Mouse (Mus musculus): Measurements from ENCODE around the gene Olfr798. TPM values are rescaled to one million over a fixed set of nuclear protein-coding genes. Genes with fewer than 3 reads are reported as not detected.

Gene Olfr798
- total RNA-seq (2014; rRNA removed; ENCODE audit: low replicate concordance) = not detected in 2 replicates
- polyA plus RNA-seq (2015; fragmentation: Nextera tagmentation; extraction: Ambion mirVana) = not detected in 2 replicates

DNA sequence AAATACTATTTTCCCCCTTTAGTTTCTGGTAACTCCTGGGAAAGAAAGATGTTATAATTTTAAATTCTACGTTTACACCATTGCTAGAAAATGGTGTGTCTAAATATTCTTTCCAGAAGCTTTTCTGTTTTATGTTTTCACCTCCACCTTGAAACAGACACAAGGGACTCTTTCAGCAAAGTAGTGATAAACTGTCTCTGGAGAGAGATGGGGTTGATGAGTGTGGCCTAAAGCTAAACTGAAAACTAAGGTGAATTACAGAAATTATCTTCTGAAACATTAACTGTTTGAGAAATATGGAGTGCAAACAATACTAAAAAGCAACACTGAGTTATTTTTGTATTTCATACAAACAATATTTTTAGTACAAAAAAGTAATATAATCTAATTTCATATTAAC, at the start of gene Olfr798:
Gene Olfr798 (minus strand): TSS at position 101 of the 400 bp plus-strand sequence.
- Histone ChIP-seq H3K36me3 (replicated peaks; ENCODE audit: control insufficient read depth, insufficient read depth, low read length) (no peaks in the 10 kb centered on the region), H3K4me3 (ENCODE audit: low read depth, low read length) (no peak within 1 kb of the TSS), H3K4me2 (ENCODE audit: low read depth, low read length) (no peak within 1 kb of the TSS), H3K9ac (replicated peaks; ENCODE audit: low read depth, low read length) (no peak within 1 kb of the TSS), H3K27me3 (ENCODE audit: control insufficient read depth, insufficient read depth, low read length) (no peaks in the 10 kb centered on the region), H3K27ac (ENCODE audit: low read depth) (no peak within 1 kb of the TSS), H3K4me1 (ENCODE audit: control insufficient read depth, insufficient read depth) (no peaks in the 10 kb centered on the region), H3K9me3 (replicated peaks; ENCODE audit: control insufficient read depth, low read length) (no peaks in the 10 kb centered on the region)
- TF ChIP-seq CTCF (IDR thresholded peaks at IDR 0.05; ENCODE audit: low read depth) = no peak
- TF ChIP-seq EP300 (IDR thresholded peaks at IDR 0.05; ENCODE audit: low read depth) = no peak
- no peak for ATAC-seq (ENCODE audit: insufficient read depth, low read depth)
- WGBS = 72% methylated on average over 1 of the region's 1 CpGs
- DNase-seq (ENCODE audit: low spot score) = no peak

DNA sequence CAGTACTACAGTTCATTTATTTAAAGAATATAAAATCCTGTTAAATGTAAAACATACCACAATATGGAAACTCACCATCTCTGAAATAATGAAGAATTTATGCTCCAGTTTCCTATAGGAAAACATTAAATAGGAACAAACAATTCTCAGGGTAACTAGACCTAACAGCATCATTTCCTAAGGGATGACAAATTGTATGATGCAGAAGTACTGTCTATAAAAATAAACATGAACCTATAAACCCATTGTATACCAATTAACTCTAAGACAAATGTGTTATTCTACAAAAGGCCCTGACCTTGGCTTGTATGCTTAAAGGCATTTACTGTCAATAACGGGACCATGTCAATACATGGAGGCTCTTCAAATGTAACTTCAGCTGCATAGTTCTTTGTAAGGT, 46.0 kb upstream of the Olfr798 start, which contains the start of gene Olfr801:
Gene Olfr801 (minus strand): TSS at position 101 of the 400 bp plus-strand sequence.
- no peaks in the 10 kb centered on the region for H3K9me3 ChIP-seq (replicated peaks; ENCODE audit: control insufficient read depth, low read length)
- no peaks in the 10 kb centered on the region for H3K36me3 ChIP-seq (replicated peaks; ENCODE audit: control insufficient read depth, insufficient read depth, low read length)
- H3K4me1 ChIP-seq (ENCODE audit: control insufficient read depth, insufficient read depth) = no peaks in the 10 kb centered on the region
- H3K27ac ChIP-seq (ENCODE audit: low read depth) = no peak within 1 kb of the TSS
- DNase-seq (ENCODE audit: low spot score) = no peak
- H3K9ac ChIP-seq (replicated peaks; ENCODE audit: low read depth, low read length) = no peak within 1 kb of the TSS
- no peak for TF ChIP-seq CTCF (IDR thresholded peaks at IDR 0.05; ENCODE audit: low read depth)
- TF ChIP-seq EP300 (IDR thresholded peaks at IDR 0.05; ENCODE audit: low read depth) = no peak
- 56% methylated on average over 1 of the region's 1 CpGs for WGBS
- no peak for ATAC-seq (ENCODE audit: insufficient read depth, low read depth)
- H3K4me2 ChIP-seq (ENCODE audit: low read depth, low read length) = no peak within 1 kb of the TSS
- H3K4me3 ChIP-seq (ENCODE audit: low read depth, low read length) = no peak within 1 kb of the TSS
- H3K27me3 ChIP-seq (ENCODE audit: control insufficient read depth, insufficient read depth, low read length) = no peaks in the 10 kb centered on the region

DNA sequence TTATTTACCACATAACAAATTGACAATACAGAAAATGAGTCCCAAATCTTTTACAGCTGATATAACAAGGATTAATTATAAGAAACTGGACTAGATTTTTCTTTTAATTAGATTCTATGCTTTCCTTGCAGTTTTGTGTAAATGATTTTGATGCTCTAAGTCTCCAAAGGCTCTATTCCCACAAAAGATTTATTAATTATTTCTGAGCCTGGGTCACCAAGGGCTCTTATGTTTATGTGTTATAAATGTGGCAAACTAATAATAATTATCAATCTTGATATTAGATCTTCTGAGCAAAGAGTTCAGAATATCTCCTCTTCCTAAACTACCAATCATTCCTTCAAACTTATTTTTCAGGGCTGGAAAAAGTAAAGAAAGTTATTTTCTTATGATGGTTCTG, 29.7 kb upstream of the Olfr798 start, which contains the start of gene Olfr800:
Gene Olfr800 (plus strand): TSS at position 301 of the 400 bp plus-strand sequence.
- Histone ChIP-seq H3K9me3 (replicated peaks; ENCODE audit: control insufficient read depth, low read length) (no peaks in the 10 kb centered on the region), H3K9ac (replicated peaks; ENCODE audit: low read depth, low read length) (no peak within 1 kb of the TSS), H3K4me2 (ENCODE audit: low read depth, low read length) (no peak within 1 kb of the TSS), H3K27me3 (ENCODE audit: control insufficient read depth, insufficient read depth, low read length) (no peaks in the 10 kb centered on the region), H3K27ac (ENCODE audit: low read depth) (no peak within 1 kb of the TSS), H3K4me3 (ENCODE audit: low read depth, low read length) (no peak within 1 kb of the TSS), H3K4me1 (ENCODE audit: control insufficient read depth, insufficient read depth) (no peaks in the 10 kb centered on the region), H3K36me3 (replicated peaks; ENCODE audit: control insufficient read depth, insufficient read depth, low read length) (no peaks in the 10 kb centered on the region)
- DNase-seq (ENCODE audit: low spot score) = no peak
- no peak for TF ChIP-seq EP300 (IDR thresholded peaks at IDR 0.05; ENCODE audit: low read depth)
- TF ChIP-seq CTCF (IDR thresholded peaks at IDR 0.05; ENCODE audit: low read depth) = no peak
- ATAC-seq (ENCODE audit: insufficient read depth, low read depth) = no peak

- H3K36me3 ChIP-seq (replicated peaks; ENCODE audit: control insufficient read depth, insufficient read depth, low read length) = no peaks in the 10 kb centered on the region
- 63% methylated on average over 1 of the region's 1 CpGs for WGBS
- ATAC-seq (ENCODE audit: insufficient read depth, low read depth) (no peak), DNase-seq (ENCODE audit: low spot score) (no peak)
- H3K27ac ChIP-seq (ENCODE audit: low read depth) = no peak overlapping the region
- H3K4me3 ChIP-seq (ENCODE audit: low read depth, low read length) = no peak overlapping the region
- no peaks in the 10 kb centered on the region for H3K9me3 ChIP-seq (replicated peaks; ENCODE audit: control insufficient read depth, low read length)
- H3K9ac ChIP-seq (replicated peaks; ENCODE audit: low read depth, low read length) = no peak overlapping the region
- no peak for TF ChIP-seq EP300 (IDR thresholded peaks at IDR 0.05; ENCODE audit: low read depth)
- TF ChIP-seq CTCF (IDR thresholded peaks at IDR 0.05; ENCODE audit: low read depth) = no peak
- H3K4me1 ChIP-seq (ENCODE audit: control insufficient read depth, insufficient read depth) = no peaks in the 10 kb centered on the region
- H3K27me3 ChIP-seq (ENCODE audit: control insufficient read depth, insufficient read depth, low read length) = no peaks in the 10 kb centered on the region
- no peak overlapping the region for H3K4me2 ChIP-seq (ENCODE audit: low read depth, low read length)
Measured at GRCm38 (mm10) chr10:129651763-129652162, 24.0 kb upstream of the Olfr798 start.

DNA sequence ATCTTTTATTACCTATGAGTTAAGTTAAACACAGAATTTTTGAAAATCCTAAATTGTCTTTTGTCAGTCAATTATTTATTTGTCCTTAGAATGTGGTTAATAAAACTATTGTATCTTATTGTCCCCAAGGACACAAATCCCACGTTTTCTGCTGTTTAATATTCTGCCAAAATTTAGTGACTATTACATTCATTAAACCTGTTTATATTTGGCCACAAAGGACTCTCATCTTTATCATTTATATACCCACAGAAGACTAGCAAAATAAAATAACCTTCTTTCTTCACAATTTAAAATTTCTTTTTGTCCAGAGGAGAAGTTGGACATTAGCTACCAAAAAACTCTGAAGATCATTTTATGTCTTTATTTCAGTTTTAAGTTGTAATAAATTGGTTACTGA, 9.4 kb upstream of the Olfr798 start, which contains the start of gene Olfr799:
Gene Olfr799 (plus strand): TSS at position 301 of the 400 bp plus-strand sequence.
- Histone ChIP-seq H3K9me3 (replicated peaks; ENCODE audit: control insufficient read depth, low read length) (no peaks in the 10 kb centered on the region), H3K4me1 (ENCODE audit: control insufficient read depth, insufficient read depth) (no peaks in the 10 kb centered on the region), H3K4me3 (ENCODE audit: low read depth, low read length) (no peak within 1 kb of the TSS), H3K9ac (replicated peaks; ENCODE audit: low read depth, low read length) (no peak within 1 kb of the TSS), H3K4me2 (ENCODE audit: low read depth, low read length) (no peak within 1 kb of the TSS), H3K27ac (ENCODE audit: low read depth) (no peak within 1 kb of the TSS), H3K36me3 (replicated peaks; ENCODE audit: control insufficient read depth, insufficient read depth, low read length) (no peaks in the 10 kb centered on the region), H3K27me3 (ENCODE audit: control insufficient read depth, insufficient read depth, low read length) (no peaks in the 10 kb centered on the region)
- ATAC-seq (ENCODE audit: insufficient read depth, low read depth) (no peak), DNase-seq (ENCODE audit: low spot score) (no peak)
- 17% methylated on average over 1 of the region's 1 CpGs for WGBS
- TF ChIP-seq EP300 (IDR thresholded peaks at IDR 0.05; ENCODE audit: low read depth) (no peak), CTCF (IDR thresholded peaks at IDR 0.05; ENCODE audit: low read depth) (no peak)

- no peak overlapping the region for H3K4me3 ChIP-seq (ENCODE audit: low read depth, low read length)
- H3K4me2 ChIP-seq (ENCODE audit: low read depth, low read length) = no peak overlapping the region
- no peak for TF ChIP-seq EP300 (IDR thresholded peaks at IDR 0.05; ENCODE audit: low read depth)
- TF ChIP-seq CTCF (IDR thresholded peaks at IDR 0.05; ENCODE audit: low read depth) = no peak
- H3K4me1 ChIP-seq (ENCODE audit: control insufficient read depth, insufficient read depth) = no peaks in the 10 kb centered on the region
- no peak overlapping the region for H3K9ac ChIP-seq (replicated peaks; ENCODE audit: low read depth, low read length)
- H3K27ac ChIP-seq (ENCODE audit: low read depth) = no peak overlapping the region
- no peak for DNase-seq (ENCODE audit: low spot score)
- no peak for ATAC-seq (ENCODE audit: insufficient read depth, low read depth)
- H3K27me3 ChIP-seq (ENCODE audit: control insufficient read depth, insufficient read depth, low read length) = no peaks in the 10 kb centered on the region
- H3K36me3 ChIP-seq (replicated peaks; ENCODE audit: control insufficient read depth, insufficient read depth, low read length) = no peaks in the 10 kb centered on the region
- no peaks in the 10 kb centered on the region for H3K9me3 ChIP-seq (replicated peaks; ENCODE audit: control insufficient read depth, low read length)
Measured at GRCm38 (mm10) chr10:129623251-129623650, 4.5 kb downstream of the Olfr798 start.
